Mouse (Mus musculus) kidney, adult 8-10 months (tissue): ENCODE results near the gene P3h3.
A peak's percentile ranks its signal among the peaks of the same experiment; 100 is the strongest.
"Not testable (repeated sequence)": the region's sequence is repeated elsewhere in the genome, so short reads cannot be mapped to it uniquely, and the experiment has no call there.

Experiments used
- DNase-seq, 2 experiments: peaks; one replicate each; pipeline ENCODE4 v3.0.0; 2022

The P3h3 gene

GRCm38 (mm10) chr6:124808358-124809012 is 49.1 kb downstream of the P3h3 start, which contains the start of gene Spsb2:
Spsb2 (plus strand) TSS chr6:124808661.
- DNase-seq = peak; percentile 81 to 87

GRCm38 (mm10) chr6:124807986-124808357 is 49.6 kb downstream of the P3h3 start:
- no peak for DNase-seq

GRCm38 (mm10) chr6:124807366-124807765 is 50.2 kb downstream of the P3h3 start:
- DNase-seq = no peak

DNA sequence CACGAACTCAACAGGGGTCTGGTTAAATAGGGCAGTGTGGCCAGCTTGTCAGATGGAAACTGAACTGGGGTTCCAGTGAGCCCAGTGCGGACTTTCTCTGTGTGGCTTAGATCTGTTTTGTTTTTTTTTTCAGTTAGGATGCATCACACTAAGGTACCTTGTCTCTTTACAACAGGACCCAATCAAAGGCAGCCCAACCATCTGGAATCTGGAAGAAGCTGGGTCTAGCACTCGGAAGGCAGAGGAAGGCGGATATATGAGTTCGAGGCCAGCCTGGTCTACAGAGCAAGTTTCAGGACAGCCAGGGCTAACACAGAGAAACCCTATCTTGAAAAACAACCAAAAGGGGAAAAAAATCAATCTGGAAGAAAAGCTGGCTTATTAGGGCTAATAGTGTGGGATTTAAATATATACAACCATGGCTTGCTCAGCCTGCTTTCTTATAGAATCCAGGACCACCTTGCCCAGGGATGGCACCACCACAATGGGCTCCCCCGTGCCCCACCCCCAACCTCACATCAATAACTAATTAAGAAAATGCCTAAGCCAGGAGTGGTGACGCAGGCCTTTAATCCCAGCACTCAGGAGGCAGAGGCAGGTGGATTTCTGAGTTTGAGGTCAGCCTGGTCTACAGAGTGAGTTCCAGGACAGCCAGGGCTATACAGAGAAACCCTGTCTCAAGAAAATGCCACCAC is 51.0 kb downstream of the P3h3 start:
- DNase-seq = no peak

GRCm38 (mm10) chr6:124805341-124806321 is 51.9 kb downstream of the P3h3 start:
- peak; percentile 97 for DNase-seq

GRCm38 (mm10) chr6:124804341-124804740 is 53.2 kb downstream of the P3h3 start:
- DNase-seq = no peak

- DNase-seq = not testable (repeated sequence)
Measured at GRCm38 (mm10) chr6:124803691-124804090, 53.9 kb downstream of the P3h3 start.

DNA sequence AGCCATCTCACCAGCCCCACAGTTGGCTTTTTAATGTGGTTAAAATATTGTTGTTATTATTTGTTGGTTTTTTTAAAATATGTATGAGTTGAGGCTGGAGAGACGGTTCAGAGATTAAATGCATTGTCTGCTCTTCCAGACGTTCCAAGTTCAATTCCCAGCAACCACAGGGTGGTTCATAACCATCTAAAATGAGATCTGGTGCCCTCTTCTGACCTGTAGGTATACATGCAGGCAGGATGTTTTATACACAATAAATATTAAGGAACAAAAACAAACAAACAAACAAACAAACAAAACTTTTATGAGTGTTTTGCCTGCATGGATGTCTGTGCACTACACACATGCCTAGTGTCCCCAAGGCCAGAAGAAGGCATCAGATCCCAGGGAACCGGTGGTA is 54.5 kb downstream of the P3h3 start:
- no peak for DNase-seq

- not testable (repeated sequence) for DNase-seq
Measured at GRCm38 (mm10) chr6:124802400-124802799, 55.2 kb downstream of the P3h3 start.

GRCm38 (mm10) chr6:124796200-124796599 is 61.4 kb downstream of the P3h3 start:
- no peak for DNase-seq

- peak; percentile 50 to 81 for DNase-seq
Measured at GRCm38 (mm10) chr6:124795781-124796180, 61.8 kb downstream of the P3h3 start.

DNA sequence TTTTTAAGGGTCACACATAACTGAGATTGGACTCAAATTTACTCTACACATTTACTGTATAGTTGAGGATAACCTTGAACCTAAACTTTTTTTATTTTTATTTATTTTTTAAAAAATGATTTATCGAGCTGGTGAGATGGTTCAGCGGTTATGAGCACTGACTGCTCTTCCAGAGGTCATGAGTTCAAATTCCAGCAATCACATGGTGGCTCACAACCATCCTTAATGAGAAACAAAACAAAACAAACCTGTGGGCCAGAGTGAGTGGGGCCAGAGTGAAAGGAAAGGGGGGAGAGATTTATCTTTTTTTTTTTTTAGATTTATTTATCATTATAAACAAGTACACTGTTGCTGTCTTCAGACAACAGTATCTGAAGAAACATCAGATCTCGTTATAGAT is 65.6 kb downstream of the P3h3 start:
- peak in 1 of 2 experiments; percentile 60 for DNase-seq
